Mouse (Mus musculus): ENCODE measurements around the gene Cdc25a. TPM values are rescaled to one million over a fixed set of nuclear protein-coding genes. Genes with fewer than 3 reads are reported as not detected.

Cdc25a gene
- 7.0 and 8.7 TPM in 2 replicates for polyA plus RNA-seq (2015; fragmentation: Nextera tagmentation; extraction: Ambion mirVana)

DNA sequence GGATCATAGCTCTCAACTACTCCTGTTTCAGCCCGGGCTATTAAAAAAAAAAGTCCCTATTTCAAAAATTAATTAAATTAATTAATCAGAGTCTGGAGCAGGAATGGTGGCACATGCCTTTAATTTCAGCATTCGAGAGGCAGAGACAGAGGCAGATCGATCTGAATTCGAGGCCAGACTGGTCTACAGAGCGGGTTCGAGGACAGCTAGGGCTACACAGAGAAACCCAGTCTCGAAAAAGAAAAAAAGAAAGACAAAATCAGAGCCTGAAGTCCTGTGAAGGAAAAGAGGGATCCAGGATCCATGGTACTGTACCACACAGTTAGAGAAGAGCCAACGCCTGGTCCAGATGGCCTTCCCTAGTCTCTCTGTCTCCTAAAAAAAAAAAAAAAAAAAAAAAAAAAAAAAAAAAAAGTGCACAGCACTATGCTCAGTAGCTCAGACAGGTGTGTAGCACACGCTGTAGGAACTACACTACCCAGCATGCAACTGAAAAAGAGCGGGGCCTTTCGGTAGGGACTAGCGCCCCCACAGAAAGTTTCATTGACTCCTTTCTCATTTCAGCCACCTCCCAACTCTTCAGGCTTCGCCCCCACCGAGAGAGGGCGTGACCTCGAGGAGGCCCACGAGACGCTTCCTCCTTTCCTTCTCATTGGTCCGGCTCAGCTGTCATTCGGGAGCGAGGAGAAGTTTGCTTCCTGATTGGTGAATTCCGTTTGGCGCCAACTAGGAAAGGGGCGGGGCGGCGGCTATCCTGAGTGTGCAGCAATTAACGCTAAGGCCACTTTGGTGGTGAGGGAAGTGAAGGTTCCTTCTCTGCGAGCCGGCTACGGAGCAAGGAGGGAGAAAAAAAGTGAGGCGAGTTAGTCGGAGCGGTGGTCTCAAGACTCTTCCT, at the start of gene Cdc25a:
Gene Cdc25a (plus strand): TSS at position 783 of the 895 bp plus-strand sequence.

DNA sequence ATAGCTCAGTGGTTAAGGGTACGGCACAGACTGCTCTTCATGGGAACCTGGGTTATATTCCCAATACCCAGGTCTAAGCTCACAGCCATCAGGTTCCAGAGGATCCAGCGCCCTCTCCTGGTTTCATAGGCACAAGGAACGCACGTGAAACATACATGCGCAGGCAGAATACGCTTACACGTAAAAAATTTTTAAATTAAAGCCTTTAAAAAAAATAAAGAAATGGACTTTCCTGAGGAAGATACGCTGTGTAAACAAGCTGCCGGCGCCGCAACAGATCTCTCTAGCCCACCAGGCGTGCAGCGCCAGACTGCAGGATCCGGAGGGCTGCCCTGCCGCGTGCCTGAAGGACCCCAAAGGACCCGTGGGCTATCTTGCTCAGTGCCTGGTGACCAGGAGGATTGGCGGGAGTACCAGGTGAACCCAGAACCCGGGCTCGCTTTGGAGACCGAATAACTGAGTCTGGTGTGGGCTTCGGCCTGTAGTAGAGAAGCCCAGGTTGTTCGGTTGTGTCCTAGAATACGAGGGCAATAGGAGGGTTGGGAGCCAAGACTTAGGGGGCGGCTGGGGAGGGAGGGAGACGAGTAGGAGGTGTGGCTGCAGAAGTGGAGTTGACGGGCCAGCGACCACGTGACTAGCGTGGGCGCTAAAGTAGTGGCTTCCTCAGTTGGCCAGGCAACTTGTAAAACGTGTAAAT, 42.8 kb upstream of the Cdc25a start, which contains the start of gene Nme6:
Gene Nme6 (plus strand): TSS at position 359 of the 697 bp plus-strand sequence.

GRCm38 (mm10) chr9:109849312-109849758, 26.0 kb upstream of the Cdc25a start, which contains the start of gene Camp:
Gene Camp (minus strand): TSS chr9:109849617.

DNA sequence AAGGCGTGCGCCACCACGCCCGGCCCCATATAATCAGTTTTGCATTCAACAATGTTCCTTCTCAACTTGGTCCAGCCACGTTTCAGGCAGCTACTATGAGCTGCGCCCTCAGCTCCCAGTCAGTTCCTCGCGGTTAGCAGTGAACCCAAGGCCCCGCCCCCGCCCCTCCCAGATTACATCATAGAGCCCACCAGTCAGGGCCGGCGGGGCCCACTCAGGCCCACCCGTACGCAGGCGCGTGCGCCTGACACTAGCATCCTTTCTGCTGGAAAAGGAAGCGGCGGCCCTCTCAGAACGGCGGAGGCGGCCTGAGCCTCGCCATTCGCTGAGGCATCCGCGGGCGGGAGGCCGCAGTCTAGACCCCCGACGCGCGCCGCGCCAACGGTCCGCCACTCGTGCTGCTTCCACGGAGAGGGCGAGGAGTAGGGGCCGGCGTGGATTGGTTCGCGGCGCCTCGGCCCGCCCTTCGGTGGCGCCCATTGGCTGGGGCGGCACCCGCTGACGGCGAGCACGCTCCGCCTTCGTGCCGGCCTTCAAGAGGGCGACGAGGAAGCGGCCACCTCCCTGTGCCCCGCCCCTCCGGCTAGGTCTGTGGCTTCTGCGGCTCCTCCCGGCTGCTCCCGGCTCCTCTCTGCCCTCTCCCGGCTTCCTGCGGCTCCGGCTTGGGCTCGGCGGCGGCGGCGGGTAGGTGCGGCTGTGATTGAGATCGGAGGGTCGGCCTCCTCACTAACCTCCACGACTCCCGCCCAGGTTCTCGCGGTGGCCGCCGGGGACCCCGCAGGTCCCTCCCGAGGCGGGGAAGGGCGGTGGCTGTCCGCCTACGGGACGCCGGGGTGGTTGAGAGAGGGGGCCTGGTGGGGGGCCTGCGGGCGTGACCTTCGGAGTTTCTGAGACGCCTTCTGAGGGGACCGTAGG, 56.1 kb downstream of the Cdc25a start, which contains the start of gene Map4:
Gene Map4 (plus strand): TSS at position 204 of the 915 bp plus-strand sequence.

Small RNAs within 50 kb of the gene (microRNA-seq; reads per million reads assigned to microRNA genes)
- gene Mir7089 = 0 to 0.42 reads per million in 2 experiments

Other genes starting within 250 kb of the Cdc25a start
- not detected in 2 replicates for gene Fbxw24, start 249.5 kb upstream of the Cdc25a start, polyA plus RNA-seq (2015; fragmentation: Nextera tagmentation; extraction: Ambion mirVana)
- not detected in 2 replicates for gene Fbxw25, start 210.9 kb upstream of the Cdc25a start, polyA plus RNA-seq (2015; fragmentation: Nextera tagmentation; extraction: Ambion mirVana)
- not detected in 2 replicates for gene Fbxw18, start 172.9 kb upstream of the Cdc25a start, polyA plus RNA-seq (2015; fragmentation: Nextera tagmentation; extraction: Ambion mirVana)
- gene Fbxw26, start 129.5 kb upstream of the Cdc25a start, polyA plus RNA-seq (2015; fragmentation: Nextera tagmentation; extraction: Ambion mirVana) = not detected in 2 replicates
- not detected in 2 replicates for gene Fbxw27, start 84.9 kb upstream of the Cdc25a start, polyA plus RNA-seq (2015; fragmentation: Nextera tagmentation; extraction: Ambion mirVana)
- 0.40 TPM in 1 of 2 replicates, not detected in the other for gene Spink8, start 63.3 kb upstream of the Cdc25a start, polyA plus RNA-seq (2015; fragmentation: Nextera tagmentation; extraction: Ambion mirVana)
- 44.2 and 44.5 TPM in 2 replicates for gene Nme6, start 42.8 kb upstream of the Cdc25a start, polyA plus RNA-seq (2015; fragmentation: Nextera tagmentation; extraction: Ambion mirVana)
- gene Camp, start 26.0 kb upstream of the Cdc25a start, polyA plus RNA-seq (2015; fragmentation: Nextera tagmentation; extraction: Ambion mirVana) = 0.33 and 9.3 TPM in 2 replicates
- gene Map4, start 55.9 kb downstream of the Cdc25a start, polyA plus RNA-seq (2015; fragmentation: Nextera tagmentation; extraction: Ambion mirVana) = 113 and 125 TPM in 2 replicates
- gene Smarcc1, start 242.1 kb downstream of the Cdc25a start, polyA plus RNA-seq (2015; fragmentation: Nextera tagmentation; extraction: Ambion mirVana) = 29.8 and 31.7 TPM in 2 replicates
- gene Dhx30, start 242.3 kb downstream of the Cdc25a start, polyA plus RNA-seq (2015; fragmentation: Nextera tagmentation; extraction: Ambion mirVana) = 46.8 and 53.9 TPM in 2 replicates